Mouse (Mus musculus) heart, adult 2 months (tissue): ENCODE measurements at regions not wholly inside any gene's neighbourhood (a gene's known extent, or its start where the extent isn't known, plus 50 kb on each side); places are given as distances from the start of the nearest gene placed in this dataset.

Source experiments
- CTCF ChIP-seq: fragments of 200-600 bp; IDR thresholded peaks from 2 replicates; pipeline ENCODE4 v1.8.1; 2022; ENCODE audit warnings: antibody characterized with exemption, mild to moderate bottlenecking, moderate library complexity
- POLR2A ChIP-seq: fragments of 200-500 bp; IDR thresholded peaks from 2 replicates; pipeline ENCODE4 v1.6.1; 2011; ENCODE audit warnings: mild to moderate bottlenecking, low read depth, low read length, control low read depth; ENCODE audit not compliant: insufficient read depth

DNA sequence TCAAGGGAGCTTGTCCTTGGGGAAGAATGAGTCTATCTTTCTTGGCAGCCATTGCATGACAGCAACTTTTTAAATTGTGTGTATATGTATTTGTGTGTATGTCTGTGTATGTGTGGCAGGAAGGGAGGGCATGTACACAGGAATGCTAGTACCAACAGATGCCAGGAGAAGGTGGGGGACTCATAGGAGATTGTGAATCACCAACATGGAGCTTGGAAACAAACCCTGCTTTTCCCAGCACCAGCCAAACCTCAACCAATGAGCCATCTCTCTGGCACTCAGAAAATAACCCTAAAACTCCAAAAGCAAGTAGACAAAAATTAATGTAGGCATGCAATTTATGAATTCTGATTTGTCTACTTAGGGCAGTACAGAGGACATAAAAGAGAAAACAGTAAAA is 942.9 kb downstream of the Ttll7 start:
- TF ChIP-seq POLR2A (no peak), CTCF (no peak)
